Mouse (Mus musculus) testis, adult 2 months (tissue): ENCODE measurements around the gene Cttnbp2nl. TPM values are rescaled to one million over a fixed set of nuclear protein-coding genes. Genes with fewer than 3 reads are reported as not detected.

Experiments used
- H3K27ac ChIP-seq: fragments of 200-500 bp; 2 replicates; pipeline ENCODE4 v1.5.1; 2012; ENCODE audit warnings: low read depth, low read length; ENCODE audit not compliant: control insufficient read depth, insufficient read depth
- H3K27me3 ChIP-seq: fragments of 200-500 bp; 2 replicates; pipeline ENCODE4 v1.6.1; 2012; ENCODE audit warnings: mild to moderate bottlenecking, low read length, moderate library complexity; ENCODE audit not compliant: control insufficient read depth, insufficient read depth
- H3K36me3 ChIP-seq: fragments of 200-500 bp; 2 replicates; pipeline ENCODE4 v1.6.1; 2012; ENCODE audit warnings: mild to moderate bottlenecking, low read length; ENCODE audit not compliant: control insufficient read depth, insufficient read depth
- H3K4me1 ChIP-seq: fragments of 200-500 bp; 2 replicates; pipeline ENCODE4 v1.6.1; 2012; ENCODE audit warnings: low read length; ENCODE audit not compliant: control insufficient read depth, insufficient read depth
- H3K4me3 ChIP-seq: fragments of 200-500 bp; 2 replicates; pipeline ENCODE4 v1.5.1; 2012; ENCODE audit warnings: low read depth, mild to moderate bottlenecking, low read length, moderate library complexity, mixed read lengths; ENCODE audit not compliant: control insufficient read depth
- CTCF ChIP-seq: fragments of 200-500 bp; IDR thresholded peaks from 2 replicates; pipeline ENCODE4 v1.5.1; 2012; ENCODE audit warnings: low read depth, mild to moderate bottlenecking, inconsistent platforms, low read length, moderate library complexity; ENCODE audit not compliant: control insufficient read depth, insufficient read depth, insufficient replicate concordance
- POLR2A ChIP-seq: fragments of 200-500 bp; IDR thresholded peaks from 2 replicates; pipeline ENCODE4 v1.6.1; 2012; ENCODE audit warnings: low read depth, mild to moderate bottlenecking, inconsistent platforms, low read length, moderate library complexity; ENCODE audit not compliant: control insufficient read depth
- polyA plus RNA-seq: library from polyadenylated mRNA; depleted of rRNA; stranded (reverse); fragments of >200 nt; gene quantifications from 2 replicates; pipeline ENCODE4 v1.2.3, GENCODE M21; 2012

The Cttnbp2nl gene
- polyA plus RNA-seq, 1 experiment: 7.6 TPM

DNA sequence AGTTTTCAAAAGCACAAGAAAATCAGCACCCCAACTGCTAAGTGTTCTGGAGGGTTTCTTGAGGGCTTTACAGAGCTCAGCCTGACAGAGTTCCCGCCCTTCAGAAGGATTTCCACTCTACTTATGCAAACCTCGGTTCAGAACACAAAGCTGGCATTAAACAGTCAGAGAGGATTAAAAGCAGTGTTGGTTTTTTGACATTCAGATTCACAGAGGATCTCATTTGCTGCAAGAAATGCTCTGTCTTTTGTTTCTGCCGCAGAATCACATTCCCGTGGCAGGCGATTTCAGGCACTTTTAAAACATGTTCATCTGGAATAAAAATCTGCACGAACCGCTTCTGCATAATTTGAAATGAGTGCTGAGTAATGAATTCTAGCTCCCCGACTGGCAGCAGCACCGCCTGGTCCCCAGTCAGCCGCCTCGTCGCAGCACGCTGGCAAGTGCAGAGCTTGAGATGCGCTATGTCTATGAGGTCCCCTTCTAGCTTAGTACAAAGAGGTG lies 48.9 kb downstream of the Cttnbp2nl start:
- Histone ChIP-seq H3K27ac (no peak overlapping the region), H3K4me3 (no peak overlapping the region), H3K4me1 (no peaks in the 10 kb centered on the region), H3K36me3 (peaks cover 4% of the 10 kb centered on the region), H3K27me3 (no peaks in the 10 kb centered on the region)
- no peak for TF ChIP-seq POLR2A
- no peak for TF ChIP-seq CTCF

DNA sequence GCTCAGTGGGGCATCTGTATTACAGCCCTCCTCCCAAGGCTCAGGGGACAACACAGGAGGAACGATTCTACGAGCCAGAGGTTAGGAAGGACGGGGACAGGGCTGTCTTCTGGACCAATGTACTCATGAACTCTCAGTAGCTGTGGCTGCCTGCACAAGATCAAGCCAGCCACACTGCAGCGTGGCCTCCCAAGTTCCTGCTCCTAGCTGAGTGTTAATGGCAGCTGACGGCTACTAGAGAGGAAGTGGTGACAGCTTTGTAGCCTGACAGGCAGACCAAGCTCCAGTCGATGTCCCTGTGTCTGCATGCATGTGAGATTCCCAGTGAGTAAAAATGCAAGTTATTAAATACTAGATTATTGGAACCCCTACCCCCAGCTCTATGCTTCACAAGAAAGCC lies 51.6 kb downstream of the Cttnbp2nl start:
- Histone ChIP-seq H3K27me3 (no peaks in the 10 kb centered on the region), H3K4me3 (no peak overlapping the region), H3K4me1 (no peaks in the 10 kb centered on the region), H3K36me3 (peaks cover 4% of the 10 kb centered on the region), H3K27ac (no peak overlapping the region)
- TF ChIP-seq POLR2A (no peak), CTCF (no peak)

DNA sequence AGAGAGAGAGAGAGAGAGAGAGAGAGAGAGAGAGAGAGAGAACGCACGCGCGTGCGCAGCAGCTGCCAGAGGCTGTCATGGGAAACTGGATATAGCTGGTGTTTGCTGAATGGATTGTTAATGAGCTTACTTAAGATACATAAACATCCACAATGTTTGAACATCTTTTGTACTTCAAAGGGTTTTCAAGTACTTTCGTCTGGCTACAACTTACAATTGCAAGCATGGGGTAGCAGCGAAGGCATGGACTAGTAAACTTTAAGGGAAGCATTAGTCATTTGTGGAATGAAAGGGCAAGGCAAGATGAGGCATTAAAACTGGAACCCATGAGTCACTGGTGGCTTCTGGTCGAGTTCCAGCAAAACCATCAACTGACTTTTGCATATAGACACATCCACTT lies 52.4 kb downstream of the Cttnbp2nl start:
- H3K4me3 ChIP-seq: no peak overlapping the region
- H3K27ac ChIP-seq: no peak overlapping the region
- H3K27me3 ChIP-seq: no peaks in the 10 kb centered on the region
- H3K36me3 ChIP-seq: peaks cover 4% of the 10 kb centered on the region
- TF ChIP-seq CTCF: no peak
- TF ChIP-seq POLR2A: no peak
- no peaks in the 10 kb centered on the region for H3K4me1 ChIP-seq

DNA sequence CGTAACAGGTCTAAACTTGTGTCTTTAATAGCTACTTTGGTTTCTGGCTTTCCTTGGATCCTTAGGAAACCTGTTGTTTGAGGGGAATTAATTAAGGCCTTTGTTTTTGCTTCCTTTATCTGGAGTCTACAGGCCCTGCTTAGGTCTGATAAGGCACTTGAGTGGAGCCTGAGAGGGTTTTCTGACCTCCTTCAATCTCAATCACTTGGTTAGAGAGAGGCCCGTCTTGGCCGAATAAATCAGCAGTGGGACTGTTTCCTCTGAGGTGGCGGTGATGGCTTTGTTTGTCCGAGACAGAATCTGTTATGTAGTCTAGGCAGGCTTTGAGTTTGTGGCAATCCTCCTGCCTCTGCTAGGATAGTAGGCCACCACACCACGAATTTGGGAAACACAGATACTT lies 55.4 kb downstream of the Cttnbp2nl start:
- no peak for TF ChIP-seq POLR2A
- TF ChIP-seq CTCF: no peak
- no peaks in the 10 kb centered on the region for H3K27me3 ChIP-seq
- peaks cover 7% of the 10 kb centered on the region for H3K4me1 ChIP-seq

DNA sequence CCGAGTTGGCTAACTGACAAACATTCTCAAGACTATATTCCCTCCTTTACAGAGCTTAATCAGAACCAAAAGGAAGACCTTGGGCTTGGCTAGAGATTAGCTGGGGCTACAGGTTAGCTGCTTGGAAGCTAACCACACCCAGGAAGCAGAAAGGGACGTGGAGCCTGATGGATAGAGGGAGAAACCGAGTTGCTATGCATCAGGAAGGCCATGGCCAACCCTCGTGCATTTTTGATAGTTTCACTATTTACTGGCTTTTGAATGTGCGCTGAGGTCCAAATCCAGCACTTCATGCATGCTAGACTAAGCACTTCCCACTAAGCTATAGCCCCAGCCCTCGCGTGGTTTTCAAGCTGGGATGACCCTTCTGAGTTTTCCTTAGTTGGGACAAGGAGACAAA lies 57.2 kb downstream of the Cttnbp2nl start:
- TF ChIP-seq POLR2A: no peak
- no peak for TF ChIP-seq CTCF
- Histone ChIP-seq H3K27me3 (no peaks in the 10 kb centered on the region), H3K36me3 (no peaks in the 10 kb centered on the region), H3K4me3 (no peak overlapping the region), H3K27ac (no peak overlapping the region), H3K4me1 (peaks cover 8% of the 10 kb centered on the region)

More for the DNA sequence above, 55.4 kb downstream of the Cttnbp2nl start:
- H3K27ac ChIP-seq: no peak overlapping the region
- no peak overlapping the region for H3K4me3 ChIP-seq
- no peaks in the 10 kb centered on the region for H3K36me3 ChIP-seq

DNA sequence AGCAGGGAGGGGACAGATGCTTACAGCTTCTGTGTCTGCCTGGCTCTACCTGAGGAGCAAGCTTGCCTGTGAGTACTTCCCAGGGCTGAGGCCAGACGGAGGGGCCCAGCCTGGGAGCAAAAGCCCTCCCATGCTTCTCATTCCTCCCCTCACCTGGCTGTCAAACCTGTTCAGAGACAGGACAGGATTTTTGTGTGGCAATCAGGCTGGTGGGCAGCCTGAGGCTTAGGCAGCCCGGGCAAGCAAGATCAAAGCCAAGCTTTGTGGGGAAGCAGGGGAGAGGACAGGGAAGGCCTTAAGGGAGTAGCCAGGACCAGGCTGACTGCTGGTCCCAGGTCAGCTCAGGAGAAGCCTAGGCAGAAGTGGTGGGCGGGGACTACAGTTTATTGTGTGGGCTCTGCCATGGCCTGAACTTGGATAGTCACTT lies 58.5 kb downstream of the Cttnbp2nl start:
- peak overlapping the region; percentile 77 for H3K27ac ChIP-seq
- no peak for TF ChIP-seq POLR2A
- TF ChIP-seq CTCF: no peak

DNA sequence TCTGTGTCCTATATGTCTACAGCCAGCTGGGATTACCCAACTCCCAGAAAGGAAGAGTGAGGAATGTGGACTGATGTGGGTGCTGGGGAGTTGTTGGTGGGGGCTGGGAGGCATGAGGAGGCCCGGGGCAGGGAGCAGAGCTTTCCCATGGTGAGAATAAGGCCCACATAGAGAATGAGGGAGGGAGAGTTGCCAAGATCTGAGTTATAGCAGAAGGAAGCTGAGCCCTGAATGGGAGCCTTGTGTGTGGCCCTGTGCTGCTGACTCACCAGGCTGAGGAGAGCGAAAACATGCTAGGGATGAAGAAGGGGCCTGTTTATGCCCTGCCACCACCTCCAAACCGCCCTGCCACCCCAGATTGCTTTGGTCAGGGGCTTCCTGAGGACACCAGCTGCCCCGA lies 59.1 kb downstream of the Cttnbp2nl start:
- Histone ChIP-seq H3K36me3 (no peaks in the 10 kb centered on the region), H3K4me3 (no peak overlapping the region), H3K27me3 (no peaks in the 10 kb centered on the region), H3K4me1 (peaks cover 8% of the 10 kb centered on the region), H3K27ac (peak overlapping the region; percentile 77; the same call in 1 of the 2 replicates)
- TF ChIP-seq CTCF (no peak), POLR2A (no peak)

More for the DNA sequence above, 58.5 kb downstream of the Cttnbp2nl start:
- Histone ChIP-seq H3K4me1 (peaks cover 8% of the 10 kb centered on the region), H3K27me3 (no peaks in the 10 kb centered on the region), H3K36me3 (no peaks in the 10 kb centered on the region), H3K4me3 (no peak overlapping the region)
